Mouse (Mus musculus) liver, adult 2 months (tissue): ENCODE results near the gene Cfap74.

Experiments
- CTCF ChIP-seq: fragments of 200-500 bp; IDR thresholded peaks from 2 replicates; pipeline ENCODE4 v1.5.1; 2011; ENCODE audit warnings: low read depth, low read length, control low read depth
- POLR2A ChIP-seq: fragments of 200-500 bp; IDR thresholded peaks from 2 replicates; pipeline ENCODE4 v1.6.1; 2011; ENCODE audit warnings: low read length, control low read depth; ENCODE audit not compliant: insufficient read depth; ENCODE audit errors: extremely low read depth

DNA sequence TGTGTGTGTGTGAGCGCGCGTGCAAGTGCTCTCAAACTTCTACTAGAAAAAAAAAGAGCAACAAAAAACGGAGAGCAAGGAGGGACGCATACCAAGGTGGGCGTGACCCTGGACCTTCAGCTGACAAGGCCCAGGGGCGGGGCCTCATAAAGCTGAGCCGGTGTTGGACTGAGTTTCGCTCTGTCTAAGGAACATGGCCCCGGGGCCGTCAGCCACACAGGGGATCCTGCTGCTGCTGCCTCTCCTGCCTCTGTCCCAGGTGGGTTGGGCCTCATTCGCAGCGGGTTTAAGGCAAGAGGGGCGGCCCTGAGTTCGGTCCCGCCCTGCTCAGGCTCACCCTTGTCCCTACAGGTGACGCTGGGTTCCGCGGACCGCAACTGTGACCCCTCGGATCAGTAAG lies 60.0 kb downstream of the Cfap74 start, which contains the start of gene Tmem52:
- TF ChIP-seq CTCF (no peak), POLR2A (no peak)
